Mouse (Mus musculus): ENCODE measurements around the gene Nipa1.

The Nipa1 gene

GRCm38 (mm10) chr7:55956054-55956453 is 63.7 kb downstream of the Nipa1 start:
- in situ Hi-C loops (cut with MboI; ENCODE audit: low sequenced_read_pairs), result no loop called here

DNA sequence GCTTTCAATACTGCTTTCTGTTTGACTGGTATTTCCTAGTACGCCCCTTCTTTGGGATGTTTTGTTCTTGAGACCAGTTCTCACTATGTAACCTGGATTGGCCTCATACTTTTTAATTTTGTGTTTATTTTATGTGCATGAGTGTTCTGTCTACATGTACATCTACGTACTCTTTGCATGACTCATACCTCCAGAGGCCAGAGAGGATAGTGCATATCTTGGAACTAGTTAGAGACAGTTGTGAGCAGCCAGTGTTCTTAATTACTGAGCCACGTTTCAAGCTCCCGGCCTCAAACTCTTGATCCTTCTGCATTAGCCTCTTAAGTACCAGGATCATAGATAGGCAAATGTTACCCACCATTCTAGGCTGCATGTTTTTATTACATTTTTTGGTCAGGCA is 81.4 kb downstream of the Nipa1 start:
- in situ Hi-C loops (cut with MboI; ENCODE audit: low sequenced_read_pairs), result no loop called here

- in situ Hi-C loops (cut with MboI; ENCODE audit: low sequenced_read_pairs), result no loop called here
Observed at GRCm38 (mm10) chr7:55935025-55935424, 84.7 kb downstream of the Nipa1 start.

- in situ Hi-C loops (cut with MboI; ENCODE audit: low sequenced_read_pairs), result no loop called here
Observed at GRCm38 (mm10) chr7:55928649-55929048, 91.1 kb downstream of the Nipa1 start.

All from CH12F3 (cell line).